Mouse (Mus musculus) stomach, postnatal 0 days (tissue): ENCODE data around the gene Tapbp.

Experiments used
- CTCF ChIP-seq: IDR thresholded peaks from 2 replicates; pipeline ENCODE4 v1.5.1; 2016; ENCODE audit warnings: antibody characterized with exemption, low read depth, mild to moderate bottlenecking, moderate library complexity
- EP300 ChIP-seq: optimal IDR thresholded peaks from 2 replicates; pipeline ENCODE3; 2016; ENCODE audit warnings: antibody characterized with exemption

DNA sequence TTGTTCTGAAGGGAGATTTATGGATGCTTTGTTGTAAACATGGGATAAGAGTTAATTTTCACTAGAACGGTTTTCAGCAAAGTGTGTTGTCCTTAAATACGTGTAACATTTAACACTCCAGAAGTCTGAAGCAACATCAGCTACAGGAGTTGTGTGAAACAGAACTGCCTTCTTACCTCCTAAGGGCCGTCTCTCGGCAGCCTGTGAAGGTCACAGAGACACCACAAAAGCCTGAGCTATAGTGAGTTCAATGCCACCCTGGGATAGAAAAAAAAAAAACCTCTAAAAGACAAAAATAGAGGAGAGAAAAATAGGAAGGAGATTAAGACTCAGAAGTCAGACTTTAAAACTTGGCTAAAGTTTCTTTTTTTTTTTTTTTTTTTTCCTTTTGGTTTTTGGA lies 13.6 kb upstream of the Tapbp start:
- TF ChIP-seq CTCF = no peak
- TF ChIP-seq EP300 = no peak
